Mouse (Mus musculus) yolk sac, embryonic 10.5 days (tissue): ENCODE results near the gene Clic1.
"Not testable (repeated sequence)": the region's sequence is repeated elsewhere in the genome, so short reads cannot be mapped to it uniquely, and the experiment has no call there.

Source experiments
- DNase-seq: peaks from one replicate; pipeline ENCODE4 v3.0.0-alpha.2; 2017; ENCODE audit warnings: low spot score

Clic1 gene

DNA sequence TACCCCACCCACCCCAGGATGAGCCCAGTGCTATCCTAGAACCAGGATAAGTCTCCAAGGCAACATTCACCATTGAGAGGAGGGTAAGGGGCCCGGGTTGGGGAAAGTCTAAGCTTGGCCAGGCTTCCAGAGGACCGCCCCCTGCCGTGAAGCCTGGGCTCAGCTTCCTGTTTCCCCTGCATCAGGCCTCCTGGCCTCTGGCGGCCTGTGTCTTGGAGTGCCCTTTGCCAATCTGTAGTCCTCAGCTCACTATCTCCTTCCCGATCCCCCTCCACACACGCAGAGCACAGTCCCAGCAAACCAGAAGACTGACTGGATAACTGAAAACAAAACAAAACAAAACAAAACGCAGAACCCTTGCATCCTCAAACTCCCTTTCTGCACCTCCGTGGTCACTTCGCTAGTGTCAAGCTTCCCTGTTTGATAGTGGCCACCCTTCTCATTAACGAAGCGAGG lies at the start of gene Clic1:
Clic1 (plus strand) TSS at position 406 of the 456 bp plus-strand sequence.
- peak; percentile 81 for DNase-seq

DNA sequence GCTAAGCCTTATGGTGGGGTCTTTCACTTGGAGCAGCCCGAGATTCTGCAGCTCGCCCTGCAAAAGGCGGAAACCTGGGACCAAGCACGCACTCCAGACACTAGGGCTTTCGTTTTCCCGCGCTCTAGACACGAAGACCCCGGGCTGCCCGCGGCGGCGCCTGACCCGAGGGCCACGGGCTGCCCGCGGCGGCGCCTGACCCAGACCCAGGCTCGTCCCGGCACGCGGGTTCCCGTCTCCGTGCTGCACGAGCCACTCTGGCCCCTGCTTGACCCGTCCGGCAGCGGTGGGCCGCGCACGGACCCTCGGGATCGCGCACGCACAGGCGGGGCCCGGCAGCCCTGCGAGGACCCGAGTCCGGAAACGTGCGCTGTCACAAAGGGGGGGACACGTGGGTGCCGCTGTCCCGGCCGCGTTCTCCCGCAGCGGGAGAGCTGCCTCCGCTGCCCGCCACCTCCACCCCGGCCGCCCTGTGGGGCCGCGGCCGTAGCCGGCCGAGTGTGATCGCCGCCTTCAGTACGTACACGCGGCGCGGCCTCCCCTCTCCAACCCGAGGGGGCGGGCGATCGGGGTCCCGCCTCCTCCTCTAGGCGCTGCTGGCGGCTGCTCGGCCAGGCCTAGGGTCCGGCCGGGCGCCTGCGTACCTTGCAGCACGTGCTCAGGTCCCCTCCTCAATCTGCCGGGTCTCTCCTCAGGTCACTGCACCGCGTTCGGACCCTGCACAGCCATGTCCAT lies 48.9 kb upstream of the Clic1 start, which contains the start of gene Vars:
Vars (plus strand) TSS at position 271 of the 735 bp plus-strand sequence.
- peak; percentile 97 for DNase-seq

DNA sequence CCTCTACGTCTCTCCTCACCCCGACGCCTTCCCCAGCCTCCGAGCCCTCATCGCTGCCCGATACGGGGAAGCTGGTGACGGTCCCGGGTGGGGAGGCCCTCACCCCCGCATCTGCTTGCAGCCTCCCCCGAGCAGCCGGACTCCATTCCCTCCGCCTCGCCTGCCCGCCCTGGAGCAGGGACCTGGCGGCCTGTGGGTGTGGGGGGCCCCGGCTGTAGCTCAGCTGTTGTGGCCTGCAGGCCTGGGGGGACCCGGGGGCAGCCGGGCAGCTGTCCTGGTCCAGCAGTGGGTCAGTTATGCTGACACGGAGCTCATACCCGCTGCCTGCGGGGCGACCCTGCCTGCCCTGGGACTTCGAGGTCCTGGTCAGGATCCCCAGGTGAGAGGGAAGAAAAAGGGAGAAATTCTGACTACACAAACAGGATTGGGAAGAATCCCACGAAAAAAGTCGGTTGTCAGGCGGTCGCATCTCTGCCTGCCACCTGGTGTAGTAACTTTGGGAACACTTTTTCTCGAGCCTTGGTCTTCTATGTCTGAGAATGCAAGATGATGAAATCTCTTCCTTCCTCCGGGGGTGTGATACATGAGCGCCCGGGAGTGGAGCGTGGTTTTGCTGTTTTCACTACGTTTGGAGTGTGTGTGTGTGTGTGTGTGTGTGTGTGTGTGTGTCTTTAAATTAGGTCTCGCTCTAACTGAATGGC lies 48.2 kb upstream of the Clic1 start:
- no peak for DNase-seq

DNA sequence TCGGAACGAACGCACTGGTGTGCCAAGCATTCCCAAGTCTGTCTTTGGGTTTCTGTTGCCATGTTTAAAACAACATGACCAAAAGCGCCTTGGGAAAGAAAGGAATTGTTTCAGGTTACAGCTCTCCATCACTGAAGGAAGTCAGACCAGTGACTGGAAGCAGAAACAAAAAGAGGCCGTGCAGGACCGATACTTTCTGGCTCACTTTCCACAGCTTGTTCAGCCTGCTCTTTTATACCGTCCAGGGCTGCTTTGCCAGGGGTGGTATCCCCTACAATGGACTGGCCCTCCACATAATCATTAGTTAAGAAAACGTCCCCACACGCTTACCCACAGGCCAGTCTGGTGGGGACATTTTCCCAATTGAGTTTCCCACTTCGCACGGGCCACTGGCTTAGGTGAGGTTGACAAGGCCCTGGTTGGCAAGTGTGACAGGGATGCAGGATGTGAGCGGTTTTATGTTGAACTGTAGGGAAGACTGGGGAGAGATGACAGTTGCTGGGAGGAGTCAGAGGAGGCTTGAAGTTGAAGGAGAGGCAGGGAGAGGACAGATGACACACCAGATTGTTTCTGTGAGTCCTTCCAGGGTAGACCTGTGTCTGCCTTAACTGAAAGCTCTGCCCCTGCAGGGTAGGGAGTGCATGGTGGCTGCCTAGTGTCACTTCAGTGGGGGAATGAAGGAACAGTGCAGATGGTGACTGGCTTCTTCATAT lies 47.5 kb upstream of the Clic1 start:
- no peak for DNase-seq

DNA sequence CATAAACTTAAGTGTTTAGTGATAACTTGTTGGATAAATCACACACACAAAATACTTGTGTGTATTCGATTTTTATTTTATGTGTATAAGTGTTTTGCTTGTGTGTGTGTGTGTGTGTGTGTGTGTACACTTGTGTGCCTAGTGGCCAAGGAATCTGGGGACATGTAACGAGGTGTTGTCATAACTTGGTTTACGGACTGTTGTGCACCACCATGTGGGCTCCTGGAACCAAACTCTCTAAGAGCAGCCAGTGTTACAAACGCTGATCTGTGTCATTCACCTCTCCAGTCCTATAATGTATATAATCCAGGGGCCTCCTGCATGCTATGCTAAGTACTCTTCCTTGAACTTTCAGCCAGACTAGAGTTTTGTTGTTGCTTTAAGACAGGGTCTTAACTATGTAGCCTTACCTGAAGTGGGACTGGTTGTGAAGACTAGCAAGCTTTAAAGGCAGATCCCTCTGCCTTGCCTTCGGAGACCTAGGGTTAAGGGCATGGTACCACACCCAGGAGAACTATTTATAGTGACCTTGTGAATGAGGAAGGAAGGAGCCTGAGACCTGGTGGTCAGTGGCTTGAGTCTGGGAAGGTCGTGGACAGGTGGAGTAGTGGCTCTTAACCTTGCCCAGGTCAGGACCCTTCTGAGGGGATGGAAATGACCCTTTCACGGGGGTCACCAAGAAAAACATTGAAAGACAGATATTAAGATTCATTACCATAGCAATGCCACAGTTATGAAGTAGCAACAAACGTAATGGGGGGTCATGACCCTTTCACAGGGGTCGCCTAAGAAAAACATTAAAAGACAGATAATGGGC lies 46.5 kb upstream of the Clic1 start:
- no peak for DNase-seq

DNA sequence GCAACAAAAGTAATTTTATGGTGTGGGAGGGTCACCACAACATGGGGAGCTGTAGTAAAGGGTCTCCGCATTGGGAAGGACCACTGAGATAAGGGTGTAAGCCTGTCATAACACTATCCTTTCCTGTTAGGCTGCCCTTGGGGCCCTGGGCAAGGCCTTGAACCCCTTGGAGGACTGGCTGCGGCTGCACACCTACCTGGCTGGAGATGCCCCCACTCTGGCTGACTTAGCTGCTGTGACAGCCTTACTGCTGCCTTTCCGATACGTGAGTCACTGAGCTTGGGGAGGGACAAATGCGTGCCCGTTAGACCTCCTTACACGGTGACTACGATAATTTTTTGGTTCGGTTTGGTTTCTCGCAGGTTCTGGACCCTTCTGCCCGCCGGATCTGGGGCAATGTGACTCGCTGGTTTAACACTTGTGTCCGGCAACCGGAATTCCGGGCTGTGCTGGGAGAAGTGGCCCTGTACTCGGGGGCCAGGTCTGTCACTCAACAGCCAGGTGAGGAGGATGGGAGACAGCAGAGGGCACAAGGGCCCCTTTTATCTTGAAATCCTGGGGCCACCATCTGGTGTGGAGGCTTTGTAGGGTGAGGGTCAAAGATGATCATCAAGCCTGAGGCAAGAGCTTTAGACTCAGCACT lies 45.6 kb upstream of the Clic1 start:
- DNase-seq: no peak

DNA sequence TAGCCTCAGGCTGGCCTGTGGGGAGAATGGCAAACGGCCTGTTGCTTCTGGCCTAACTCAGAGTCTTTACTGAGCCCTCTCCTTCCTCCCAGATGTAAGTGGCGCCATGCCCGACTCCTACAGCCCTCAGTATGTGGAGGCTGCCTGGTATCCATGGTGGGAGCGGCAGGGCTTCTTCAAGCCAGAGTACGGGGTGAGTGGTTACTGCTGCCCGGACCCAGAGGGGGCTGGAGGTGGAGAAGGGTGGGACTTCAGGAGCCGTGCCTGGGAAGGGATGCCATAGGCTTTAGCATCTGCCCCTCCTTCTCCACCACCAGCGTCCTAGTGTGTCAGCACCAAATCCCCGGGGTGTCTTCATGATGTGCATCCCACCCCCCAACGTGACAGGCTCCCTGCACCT lies 44.6 kb upstream of the Clic1 start:
- DNase-seq: no peak

DNA sequence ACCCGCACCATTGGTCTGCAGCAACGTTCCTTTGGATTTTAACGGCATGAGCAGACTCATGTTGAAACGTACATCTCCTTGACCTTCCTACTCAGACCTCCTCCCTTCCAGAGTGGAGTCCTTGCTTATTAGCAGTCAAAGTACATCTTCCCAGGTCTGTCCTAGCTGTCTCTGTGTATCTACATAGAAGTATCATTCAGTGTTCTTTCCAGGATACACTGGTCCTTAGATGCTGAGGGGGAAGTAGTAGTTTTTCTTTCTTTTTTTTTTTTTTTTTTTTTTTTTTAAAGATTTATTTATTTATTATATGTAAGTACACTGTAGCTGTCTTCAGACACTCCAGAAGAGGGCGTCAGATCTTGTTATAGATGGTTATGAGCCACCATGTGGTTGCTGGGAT lies 43.9 kb upstream of the Clic1 start:
- not testable (repeated sequence) for DNase-seq

DNA sequence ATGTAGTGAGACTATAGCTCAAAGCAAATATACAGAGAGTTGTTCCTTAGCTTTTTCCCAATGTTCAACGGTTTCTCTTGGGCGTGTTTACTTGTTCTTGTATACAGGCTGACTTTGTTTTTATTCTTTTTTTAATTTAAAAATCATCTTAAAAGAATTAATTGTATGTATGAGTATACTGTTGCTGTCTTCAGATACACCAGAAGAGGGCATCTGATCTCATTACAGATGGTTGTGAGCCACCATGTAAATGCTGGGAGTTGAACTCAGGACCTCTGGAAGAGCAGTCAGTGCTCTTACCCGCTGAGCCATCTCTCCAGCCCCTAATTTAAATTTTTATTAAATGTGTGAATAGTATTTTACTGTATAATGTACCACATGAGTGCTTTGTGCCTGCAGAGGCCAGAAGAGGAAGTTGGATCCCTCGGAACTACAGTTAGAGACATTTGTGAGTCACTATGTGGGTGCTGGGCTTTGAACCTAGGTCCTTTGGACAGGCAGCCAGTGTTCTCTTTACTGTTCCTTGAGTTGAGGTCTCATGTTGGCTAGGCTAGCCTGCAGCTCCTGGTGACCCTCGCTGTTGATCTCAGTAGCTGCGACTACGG lies 42.3 kb upstream of the Clic1 start:
- no peak for DNase-seq

DNA sequence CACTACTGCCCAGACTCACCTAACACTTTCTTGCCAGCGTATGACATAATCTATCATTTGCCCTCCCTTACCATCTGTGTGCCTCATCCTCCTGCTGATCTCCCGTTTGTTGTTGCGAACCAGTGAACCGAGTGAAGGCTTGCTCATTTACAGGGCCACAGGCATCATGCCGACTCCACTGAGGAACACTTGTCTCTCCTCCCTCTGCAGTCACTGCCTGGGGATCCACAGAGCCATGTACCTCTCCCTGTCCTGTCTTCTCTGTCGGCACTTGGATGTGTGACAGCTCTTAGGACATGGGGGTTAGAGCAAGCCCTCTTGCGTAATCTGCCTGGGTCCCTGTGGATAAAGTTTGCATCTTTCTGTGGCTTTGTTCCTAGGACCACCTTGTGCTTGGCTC lies 40.2 kb upstream of the Clic1 start:
- DNase-seq: no peak

DNA sequence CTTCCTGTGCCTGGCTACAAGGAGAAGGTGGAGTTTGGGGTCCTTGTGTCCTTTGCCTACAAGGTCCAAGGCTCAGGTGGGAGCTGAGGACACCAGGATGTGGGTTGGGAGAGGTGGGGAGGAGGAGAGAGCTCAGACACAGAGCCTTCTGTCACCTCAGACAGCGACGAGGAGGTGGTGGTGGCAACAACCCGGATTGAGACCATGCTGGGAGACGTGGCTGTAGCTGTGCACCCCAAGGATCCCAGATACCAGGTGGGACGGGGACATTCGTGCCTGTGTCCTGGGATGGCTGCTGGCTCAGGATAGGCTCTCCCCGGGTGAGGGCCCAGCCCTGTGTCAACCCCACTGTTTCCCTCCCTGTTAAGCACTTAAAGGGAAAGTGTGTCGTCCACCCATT lies 38.3 kb upstream of the Clic1 start:
- no peak for DNase-seq

DNA sequence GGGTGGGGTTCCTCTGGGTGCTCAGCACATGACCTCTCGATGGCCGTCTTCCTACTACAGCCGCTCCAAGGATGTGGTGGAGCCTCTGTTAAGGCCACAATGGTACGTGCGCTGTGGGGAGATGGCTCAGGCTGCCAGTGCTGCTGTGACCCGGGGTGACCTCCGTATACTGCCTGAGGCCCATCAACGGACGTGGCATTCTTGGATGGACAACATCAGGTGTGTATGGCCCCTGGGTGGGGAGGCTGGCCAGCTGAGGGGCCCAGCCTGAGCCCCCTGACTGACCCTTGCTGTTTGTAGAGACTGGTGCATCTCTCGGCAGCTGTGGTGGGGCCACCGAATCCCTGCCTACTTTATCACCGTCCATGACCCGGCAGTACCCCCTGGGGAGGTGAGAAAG lies 37.3 kb upstream of the Clic1 start:
- DNase-seq: no peak

DNA sequence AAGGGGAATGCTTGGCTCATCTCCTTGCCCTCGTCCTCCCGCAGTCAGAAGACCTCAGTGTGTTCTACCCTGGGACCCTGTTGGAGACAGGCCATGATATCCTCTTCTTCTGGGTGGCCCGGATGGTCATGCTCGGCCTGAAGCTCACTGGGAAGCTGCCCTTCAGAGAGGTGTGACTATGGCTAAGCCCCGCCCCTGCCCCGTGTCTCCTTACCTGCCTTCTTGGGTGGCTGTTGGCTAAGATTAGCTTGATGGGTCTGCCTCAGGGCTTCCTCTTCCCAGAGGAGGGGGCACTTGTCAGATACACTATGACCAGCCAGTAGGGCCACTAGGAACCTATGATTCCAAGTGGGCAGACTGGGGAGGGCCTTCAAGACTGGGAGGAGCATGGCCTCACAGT lies 36.5 kb upstream of the Clic1 start:
- DNase-seq: no peak

DNA sequence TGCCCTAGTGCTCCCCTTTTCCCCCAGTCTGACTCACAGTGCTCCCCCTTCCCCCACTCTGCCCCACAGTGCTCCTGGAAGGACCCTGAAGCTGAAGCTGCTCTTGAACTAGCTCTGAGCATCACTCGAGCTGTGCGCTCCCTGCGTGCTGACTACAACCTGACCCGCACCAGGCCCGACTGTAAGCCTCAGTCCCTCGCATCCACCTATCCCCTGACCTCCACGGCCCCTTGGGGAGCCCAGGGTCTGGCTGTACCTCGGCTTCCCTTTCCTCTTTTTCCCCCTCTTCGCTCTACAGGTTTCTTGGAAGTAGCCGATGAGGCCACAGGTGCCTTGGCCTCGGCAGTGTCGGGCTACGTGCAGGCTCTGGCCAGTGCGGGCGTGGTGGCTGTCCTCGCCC lies 34.5 kb upstream of the Clic1 start:
- no peak for DNase-seq

DNA sequence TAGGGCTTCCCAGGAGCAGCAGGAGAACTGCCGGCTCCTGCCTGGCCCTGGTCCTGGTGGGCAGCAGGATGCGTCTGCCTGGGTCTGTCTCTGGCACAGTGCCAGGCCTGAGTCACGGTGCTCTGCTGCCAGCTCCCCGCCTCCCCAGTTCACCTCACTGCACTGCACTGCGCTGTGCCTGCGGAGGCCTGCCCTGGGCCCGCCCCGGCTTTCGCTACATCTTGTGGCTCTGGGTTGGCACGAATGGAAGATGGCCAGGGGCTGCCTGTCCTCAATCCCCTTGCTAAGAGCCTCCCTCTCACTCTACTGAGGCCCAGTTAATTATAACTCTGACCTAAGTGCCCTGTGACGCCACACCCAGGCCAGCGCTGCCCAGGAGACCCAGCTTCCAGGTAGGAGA lies 33.4 kb upstream of the Clic1 start, which contains the start of gene Vwa7:
Vwa7 (plus strand) TSS at position 204 of the 400 bp plus-strand sequence.
- DNase-seq: no peak

DNA sequence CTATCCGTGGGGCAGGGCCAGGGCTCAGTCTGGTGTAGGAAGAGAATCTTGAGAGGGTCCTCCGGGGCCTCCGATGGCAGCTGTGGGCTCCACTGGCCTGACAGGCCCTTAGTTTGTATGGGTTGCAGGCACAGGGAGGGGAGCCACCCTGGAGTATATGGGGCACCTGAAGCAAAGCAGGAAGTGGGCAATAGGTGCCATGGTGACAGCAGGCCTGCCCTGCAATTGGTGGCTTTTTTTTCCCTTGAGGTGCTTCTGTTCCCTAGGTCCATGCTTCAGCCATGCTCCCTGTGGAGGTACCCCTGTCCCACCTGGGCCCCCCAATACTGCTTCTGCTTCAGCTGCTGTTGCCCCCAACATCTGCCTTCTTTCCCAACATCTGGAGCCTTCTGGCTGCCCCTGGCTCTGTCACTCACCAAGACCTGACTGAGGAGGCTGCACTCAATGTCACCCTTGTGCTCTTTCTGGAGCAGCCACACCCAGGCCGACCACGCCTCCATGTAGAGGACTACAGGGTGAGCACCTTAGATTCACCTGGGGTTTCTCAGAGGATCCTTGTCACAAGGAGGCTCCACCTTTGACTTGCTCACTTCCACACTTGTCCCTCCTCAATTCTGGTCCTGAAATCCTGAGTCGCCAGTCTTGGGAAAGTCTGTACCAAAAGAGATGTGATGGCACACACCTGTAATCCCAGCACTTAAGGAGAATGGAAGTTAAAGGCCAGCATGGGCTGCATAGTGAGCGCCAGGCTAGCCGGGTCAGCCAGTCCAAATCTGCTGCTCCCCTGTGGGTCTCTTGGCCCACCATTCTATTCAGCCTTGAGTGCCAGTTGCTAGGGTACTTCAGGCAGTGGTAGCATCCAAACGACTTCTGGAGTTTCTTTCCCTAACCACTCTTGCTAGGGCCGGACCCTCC lies 32.7 kb upstream of the Clic1 start:
- no peak for DNase-seq

DNA sequence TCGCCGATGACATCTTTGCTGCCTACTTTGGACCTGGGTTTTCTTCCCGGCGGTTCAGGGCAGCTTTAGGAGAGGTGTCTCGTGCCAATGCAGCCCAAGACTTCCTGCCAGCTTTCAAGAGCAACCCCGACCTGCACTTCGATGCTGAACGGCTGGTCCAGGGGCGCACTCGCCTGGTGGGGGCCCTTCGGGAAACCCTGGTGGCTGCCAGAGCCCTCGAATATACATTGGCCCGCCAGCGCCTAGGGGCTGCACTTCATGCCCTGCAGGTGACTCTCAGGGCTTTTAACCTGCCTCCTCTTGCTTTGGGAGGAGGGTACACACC lies 32.1 kb upstream of the Clic1 start:
- DNase-seq: no peak

DNA sequence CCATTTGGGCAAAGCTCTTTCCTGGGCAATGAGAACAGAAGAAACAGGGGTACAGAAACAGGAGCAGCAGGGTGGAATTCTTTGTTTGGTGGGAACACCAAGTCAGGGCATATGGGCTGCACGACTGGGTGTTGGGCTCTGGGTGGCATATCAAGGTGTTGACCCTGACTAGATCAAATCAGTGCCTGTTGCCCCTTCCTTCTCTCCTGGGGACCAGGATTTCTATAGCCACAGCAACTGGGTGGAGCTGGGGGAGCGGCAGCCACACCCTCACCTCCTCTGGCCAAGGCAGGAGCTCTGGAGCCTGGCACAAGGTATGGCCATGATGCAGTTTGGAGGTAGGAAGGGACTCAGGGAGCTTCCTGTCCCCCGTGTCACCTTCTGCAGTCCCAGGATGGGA lies 31.6 kb upstream of the Clic1 start:
- no peak for DNase-seq

DNA sequence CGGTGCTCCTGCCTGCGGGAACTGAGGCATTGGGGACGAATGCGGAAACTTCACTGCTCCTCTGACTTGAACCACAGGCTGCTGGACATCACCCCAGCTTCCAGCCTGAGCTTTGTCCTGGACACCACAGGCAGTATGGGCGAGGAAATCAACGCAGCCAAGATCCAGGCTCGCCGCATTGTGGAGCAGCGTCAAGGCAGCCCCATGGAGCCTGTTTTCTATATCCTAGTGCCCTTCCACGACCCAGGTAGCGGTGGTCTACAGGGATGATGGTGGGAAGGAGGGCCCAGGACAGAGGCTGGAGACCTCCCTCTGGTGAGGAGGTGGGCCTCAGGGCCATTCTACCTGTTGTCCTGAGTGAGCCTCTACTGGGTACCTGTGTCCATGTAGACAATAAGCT lies 29.9 kb upstream of the Clic1 start:
- no peak for DNase-seq

DNA sequence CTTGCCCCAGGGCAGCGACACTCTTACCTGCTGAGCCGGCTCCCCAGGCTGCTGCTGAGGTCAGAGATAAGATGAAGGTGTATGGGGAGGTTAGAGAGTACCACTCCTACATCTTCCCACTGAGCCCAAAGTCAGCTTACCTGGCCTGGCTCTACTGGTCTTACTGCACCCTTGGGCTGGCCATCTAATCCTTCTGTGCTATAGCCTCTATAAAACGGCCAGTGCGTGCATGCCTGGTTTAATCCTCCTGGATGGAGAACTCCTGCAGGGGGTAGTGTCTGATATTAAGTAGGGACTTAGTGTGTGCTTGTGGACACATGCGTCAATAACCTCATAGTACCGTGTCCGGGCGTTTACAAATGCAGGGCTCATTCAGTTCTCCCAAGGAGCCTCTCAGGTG lies 29.2 kb upstream of the Clic1 start:
- DNase-seq: no peak
